Mouse (Mus musculus): ENCODE measurements around the gene Scfd2.

The Scfd2 gene

DNA sequence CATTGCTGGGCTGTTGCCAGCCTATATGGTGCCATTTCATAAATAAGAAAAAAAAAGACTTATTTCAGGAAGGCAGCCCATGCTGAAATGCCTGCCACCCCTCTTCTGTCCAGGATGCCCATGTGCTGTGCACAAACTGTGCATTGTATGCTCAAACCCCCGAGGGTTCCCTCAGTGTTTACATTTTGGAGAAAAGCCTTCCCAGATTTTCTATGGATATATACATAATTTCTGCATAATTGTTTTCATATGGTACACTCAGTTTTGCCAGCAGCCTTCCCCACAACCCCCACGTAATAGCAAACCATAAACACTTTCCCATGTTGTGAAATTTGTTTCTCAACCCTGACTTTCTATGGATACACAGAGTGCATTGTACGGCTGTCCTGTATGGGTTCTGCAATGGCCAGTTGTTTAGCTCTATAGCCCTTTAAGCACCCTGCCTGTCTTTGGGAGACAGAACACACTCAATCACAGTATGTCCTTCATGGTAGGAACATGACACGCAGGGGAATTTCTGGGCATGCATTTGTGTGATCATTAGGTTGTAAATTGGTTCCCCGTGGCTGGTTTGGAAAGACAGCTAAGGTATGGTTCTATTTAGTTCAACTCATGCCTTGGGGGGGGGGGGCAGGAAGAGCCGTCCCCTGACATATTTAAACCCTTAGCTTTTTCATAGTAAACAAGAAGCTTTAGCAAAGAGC lies 372.5 kb downstream of the Scfd2 start:
- in situ Hi-C loops (cut with MboI; ENCODE audit: low sequenced_read_pairs): no loop called here

- in situ Hi-C loops (cut with MboI; ENCODE audit: low sequenced_read_pairs): no loop called here
Measured at GRCm38 (mm10) chr5:74155860-74156351, 375.7 kb downstream of the Scfd2 start.

Data from CH12F3 (cell line).